Mouse (Mus musculus) granulocyte monocyte progenitor cell, adult 5-6 weeks (primary cell): ENCODE measurements around the gene Tnfsf13b. TPM values are rescaled to one million over a fixed set of nuclear protein-coding genes. Genes with fewer than 3 reads are reported as not detected.

ENCODE experiments used
- ATAC-seq: replicated peaks from 2 replicates; pipeline ENCODE4 v1.8.0; 2016; ENCODE audit warnings: mild to moderate bottlenecking, moderate TSS enrichment, inconsistent platforms; ENCODE audit not compliant: poor library complexity, severe bottlenecking
- total RNA-seq, 2 experiments: library from RNA; stranded (forward) in 1 of 2; stranded (reverse) in 1 of 2; fragments of 200-712, 200-1000 nt in 1 of 2; fragments of >200 nt in 1 of 2; fragmentation: Nextera tagmentation in 1 of 2; gene quantifications; 2 replicates each; pipeline ENCODE4 v1.2.3; 2014 to 2017

The Tnfsf13b gene
- total RNA-seq, 2 experiments from 2014 or later = 2.4 to 4.2 TPM

DNA sequence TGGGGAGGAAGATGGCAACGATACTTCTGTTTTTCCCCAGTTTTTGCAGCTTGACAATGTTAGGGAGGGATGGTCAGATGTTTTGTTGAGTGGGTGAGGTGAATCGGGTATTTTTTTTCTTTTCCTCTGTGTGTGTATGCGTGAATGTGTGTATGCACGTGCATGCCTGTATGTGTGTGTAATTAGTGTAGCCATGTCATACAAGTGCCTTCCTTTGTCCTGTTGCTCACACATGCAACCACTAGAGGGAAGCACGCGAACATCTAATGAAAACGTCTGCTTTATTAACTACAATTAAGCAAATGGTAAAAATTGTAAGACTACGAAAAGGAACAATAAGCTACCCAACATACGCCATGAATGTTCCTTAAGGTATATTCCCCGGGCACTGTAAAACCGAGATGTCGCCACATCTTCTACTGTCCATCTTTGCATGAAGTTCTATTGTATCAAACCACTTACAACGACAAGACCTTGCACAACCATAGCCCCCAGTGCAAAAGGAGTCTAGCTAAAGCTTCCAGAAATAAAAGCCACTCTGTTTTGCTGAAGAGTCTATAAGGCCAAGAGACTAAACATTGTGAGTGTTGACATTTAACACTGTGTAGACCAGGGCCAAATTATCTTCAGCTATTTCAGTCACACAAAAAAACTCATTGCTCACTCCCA, 37.7 kb downstream of the Tnfsf13b start:
- ATAC-seq = 0 out of 2 replicates have a peak, but pooled peaks have one; percentile 30

DNA sequence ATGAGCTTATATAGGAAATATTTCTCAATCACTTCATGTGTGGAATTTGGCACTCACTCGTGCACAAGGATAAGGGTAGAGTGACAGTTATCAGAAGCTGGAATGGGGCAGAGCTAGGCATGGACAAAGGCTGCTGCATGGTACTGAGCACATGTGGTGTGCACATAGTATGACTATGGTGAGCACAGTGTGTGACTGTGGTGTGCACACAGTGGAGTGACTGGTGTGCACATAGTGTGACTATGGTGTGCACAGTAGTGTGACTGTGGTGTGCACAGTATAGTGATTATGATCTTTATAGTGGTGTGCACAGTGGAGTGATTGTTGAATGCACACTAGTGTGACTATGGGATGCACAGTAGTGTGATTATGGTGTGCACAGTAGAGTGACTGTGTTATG, 39.5 kb downstream of the Tnfsf13b start:
- ATAC-seq = no peak

DNA sequence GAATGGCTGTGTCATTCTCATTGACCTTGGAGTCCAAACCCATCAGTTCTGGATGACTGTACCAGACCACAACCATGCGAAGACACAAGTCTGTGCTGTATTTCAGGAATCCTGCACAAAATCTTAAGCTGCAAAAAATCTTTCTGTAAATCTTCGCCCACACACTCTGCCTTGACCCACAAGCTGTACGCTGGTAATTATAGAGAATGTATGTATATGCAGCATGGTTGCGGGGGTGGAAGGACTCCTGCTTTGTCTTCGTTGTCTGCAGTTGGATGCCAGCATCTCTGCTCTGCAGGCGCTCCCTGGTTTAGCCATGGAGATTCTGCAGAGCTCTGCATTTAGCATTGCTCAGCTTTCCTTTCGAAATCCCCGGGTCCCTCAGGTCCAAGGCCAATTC, 42.9 kb downstream of the Tnfsf13b start:
- no peak for ATAC-seq

DNA sequence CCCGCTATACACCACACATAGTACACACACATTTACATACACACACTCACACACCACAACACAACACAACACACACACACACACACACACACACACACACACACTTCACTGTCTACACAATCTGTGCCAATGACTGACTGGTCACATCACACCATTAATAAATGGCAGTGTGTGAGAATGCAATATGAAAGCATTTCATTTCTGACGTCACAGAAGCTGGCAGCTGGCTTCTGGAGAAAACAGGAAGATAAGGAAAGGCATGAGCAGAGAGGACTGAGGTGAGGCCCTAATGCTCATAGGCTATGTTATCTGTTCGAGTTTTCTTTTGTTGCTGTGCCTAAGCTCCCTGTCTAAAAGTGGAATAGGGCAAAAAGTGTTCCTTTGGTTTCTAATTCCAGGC, 45.3 kb downstream of the Tnfsf13b start:
- ATAC-seq = no peak

DNA sequence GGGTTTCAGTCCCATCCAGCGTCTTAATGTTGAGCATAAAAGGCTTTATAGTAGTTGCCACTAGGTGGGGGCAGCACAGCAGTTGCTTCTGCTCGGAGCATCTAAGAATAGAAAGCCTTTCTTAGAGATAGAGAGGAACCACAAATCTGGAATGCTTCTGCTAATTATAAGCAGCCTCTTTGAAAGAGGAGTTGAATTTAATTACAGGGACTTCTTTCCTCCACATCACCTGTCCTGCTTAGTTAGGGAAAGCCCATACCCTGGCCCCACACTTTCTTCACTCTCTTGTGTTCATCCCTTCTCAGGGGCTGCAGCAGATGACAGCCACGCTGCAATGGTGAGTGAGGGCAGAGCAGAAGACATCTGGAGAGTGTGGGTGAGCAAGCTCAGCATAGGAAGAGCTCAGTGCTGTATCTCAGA, 47.3 kb downstream of the Tnfsf13b start:
- ATAC-seq = no peak

DNA sequence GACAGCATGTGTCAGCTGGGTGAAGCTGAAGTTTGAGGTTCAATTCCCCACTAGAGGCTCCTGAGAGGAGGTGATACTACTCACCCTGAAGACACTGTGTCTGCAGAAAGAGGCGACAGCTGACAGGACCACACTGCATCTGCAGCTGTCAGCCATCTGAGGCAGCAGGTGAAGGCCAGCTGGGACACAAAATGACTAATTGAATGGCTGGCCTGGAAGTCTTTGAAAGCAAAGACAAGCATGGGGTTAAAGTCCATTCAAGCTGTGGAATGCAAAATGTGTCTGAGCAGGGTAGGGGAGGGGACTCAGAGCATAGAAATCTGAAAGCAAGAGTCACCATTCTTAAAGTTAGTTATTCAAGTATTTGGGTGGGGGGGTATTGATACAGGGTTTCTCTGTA, 54.7 kb downstream of the Tnfsf13b start:
- no peak for ATAC-seq

DNA sequence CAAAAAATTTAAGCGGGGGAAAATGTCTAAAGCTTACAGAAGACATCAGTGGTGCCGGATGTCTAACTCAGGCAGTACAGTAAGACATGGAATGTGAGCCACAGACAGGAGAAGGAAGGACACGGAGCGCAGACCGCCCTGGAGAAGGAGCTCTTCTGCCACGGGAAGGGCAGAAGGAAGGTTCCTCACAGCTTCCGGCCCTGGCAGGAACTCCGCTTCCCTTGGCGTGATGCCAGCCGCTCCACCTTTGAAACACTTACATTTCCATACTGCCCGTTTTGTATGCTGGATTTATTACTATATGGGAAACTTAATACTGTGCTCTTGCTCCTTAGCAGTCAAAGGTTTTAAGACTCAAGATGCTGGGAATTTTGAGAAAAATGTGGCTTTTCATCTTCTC, 60.6 kb downstream of the Tnfsf13b start:
- ATAC-seq = no peak

DNA sequence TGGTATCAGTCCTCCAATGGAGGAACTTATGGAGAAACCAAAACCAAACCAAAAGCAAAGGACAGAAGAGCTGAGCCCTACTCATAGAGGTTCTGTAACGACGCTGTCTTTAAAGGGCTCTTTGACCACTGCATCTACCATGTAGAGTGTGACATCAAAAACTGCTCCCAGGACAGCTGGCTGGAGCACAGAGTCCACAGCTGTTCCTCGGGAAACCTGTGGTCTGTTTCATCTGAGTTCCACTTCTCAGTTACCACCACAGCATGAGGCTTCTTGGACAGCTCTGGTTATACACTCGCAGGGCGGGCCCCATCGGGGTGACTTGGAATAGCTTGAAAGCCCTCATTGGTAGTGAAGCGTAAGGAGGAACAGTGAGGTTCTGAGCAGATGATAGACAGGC, 61.5 kb downstream of the Tnfsf13b start:
- ATAC-seq = no peak

DNA sequence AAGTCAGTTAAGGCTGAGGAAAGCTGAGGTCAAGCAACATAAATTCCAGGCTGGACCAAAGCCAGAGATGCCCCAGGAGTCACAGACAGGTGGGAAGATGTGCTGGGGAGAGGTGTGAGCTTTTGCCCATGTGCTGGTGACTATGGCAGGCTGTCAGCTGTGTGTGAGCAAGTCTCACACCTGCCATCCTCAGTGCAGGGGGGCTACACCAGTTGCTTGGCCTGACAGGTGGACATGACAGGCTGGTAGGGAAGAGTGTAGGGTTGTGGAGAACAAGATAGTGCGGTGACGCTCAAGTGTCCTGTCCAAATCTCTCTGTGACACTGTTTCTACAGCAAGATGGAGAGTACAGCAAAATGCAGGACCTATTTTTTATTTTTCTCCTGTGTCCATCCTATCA, 66.1 kb downstream of the Tnfsf13b start:
- ATAC-seq = no peak

Other genes with a start within 250 kb of the Tnfsf13b start
- gene Fam155a, start 235.3 kb upstream of the Tnfsf13b start, total RNA-seq (2014; fragmentation: Nextera tagmentation) = not detected in 2 replicates
- not detected in 2 replicates for gene Fam155a, start 235.3 kb upstream of the Tnfsf13b start, total RNA-seq (2017)
- gene Gm10217, start 142.2 kb upstream of the Tnfsf13b start, total RNA-seq (2014; fragmentation: Nextera tagmentation) = not detected in 2 replicates
- gene Gm10217, start 142.2 kb upstream of the Tnfsf13b start, total RNA-seq (2017) = not detected in 2 replicates
- gene Lig4, start 28.8 kb upstream of the Tnfsf13b start, total RNA-seq (2014; fragmentation: Nextera tagmentation) = 2.3 and 2.8 TPM in 2 replicates
- 1.2 and 1.4 TPM in 2 replicates for gene Lig4, start 28.8 kb upstream of the Tnfsf13b start, total RNA-seq (2017)
- gene Abhd13, start 28.8 kb upstream of the Tnfsf13b start, total RNA-seq (2014; fragmentation: Nextera tagmentation) = 8.7 and 11.1 TPM in 2 replicates
- 14.5 and 14.8 TPM in 2 replicates for gene Abhd13, start 28.8 kb upstream of the Tnfsf13b start, total RNA-seq (2017)
- not detected in 2 replicates for gene Myo16, start 147.4 kb downstream of the Tnfsf13b start, total RNA-seq (2014; fragmentation: Nextera tagmentation)
- not detected in 2 replicates for gene Myo16, start 147.4 kb downstream of the Tnfsf13b start, total RNA-seq (2017)